Mouse (Mus musculus) MEL (cell line): ENCODE data around the gene Zfp687. TPM values are rescaled to one million over a fixed set of nuclear protein-coding genes. Genes with fewer than 3 reads are reported as not detected.

Source experiments
- DNase-seq: peaks from one replicate; pipeline ENCODE4 v3.0.0; 2011; ENCODE audit warnings: low read depth, low spot score
- H3K27ac ChIP-seq: 2 replicates; pipeline ENCODE4 v1.5.1; 2012; ENCODE audit warnings: low read depth, mild to moderate bottlenecking, control low read depth, low read length, moderate library complexity; ENCODE audit not compliant: control insufficient read depth
- H3K27me3 ChIP-seq, 2 experiments: fragments of 150-350 bp in 1 of 2; sonication (generic) in 1 of 2; 2 replicates each; pipeline ENCODE4 v1.6.1; 2012; ENCODE audit warnings: low read length in 2 of 2, mild to moderate bottlenecking in 2 of 2, improper control_type of control experiment in 1 of 2, moderate library complexity in 1 of 2; ENCODE audit not compliant: insufficient read depth in 2 of 2, control insufficient read depth in 1 of 2
- H3K36me3 ChIP-seq, 2 experiments: 2 replicates each; pipeline ENCODE4 v1.6.1; 2012 to 2014; ENCODE audit warnings: low read length in 2 of 2, improper control_type of control experiment in 1 of 2, inconsistent platforms in 1 of 2, mild to moderate bottlenecking in 1 of 2; ENCODE audit not compliant: insufficient read depth in 2 of 2, control insufficient read depth in 1 of 2
- H3K4me1 ChIP-seq, 2 experiments: fragments of 150-350 bp in 1 of 2; sonication (generic) in 1 of 2; 2 replicates each; pipeline ENCODE4 v1.6.1; 2012; ENCODE audit warnings: low read length in 2 of 2, improper control_type of control experiment in 1 of 2, mild to moderate bottlenecking in 1 of 2; ENCODE audit not compliant: insufficient read depth in 2 of 2, control insufficient read depth in 1 of 2
- H3K4me3 ChIP-seq, 2 experiments: fragments of 150-350 bp in 1 of 2; sonication (generic) in 1 of 2; 2 replicates each; pipeline ENCODE4 v1.5.1; 2012; ENCODE audit warnings: low read depth in 2 of 2, low read length in 2 of 2, mild to moderate bottlenecking in 2 of 2, moderate library complexity in 2 of 2, control low read depth in 1 of 2, improper control_type of control experiment in 1 of 2; ENCODE audit not compliant: control insufficient read depth in 1 of 2, insufficient read depth in 1 of 2
- H3K79me2 ChIP-seq: 2 replicates; pipeline ENCODE4 v1.6.1; 2012; ENCODE audit warnings: mild to moderate bottlenecking, low read length, moderate library complexity; ENCODE audit not compliant: control insufficient read depth, poor library complexity, insufficient read depth
- H3K9ac ChIP-seq: 2 replicates; pipeline ENCODE4 v1.6.1; 2012; ENCODE audit warnings: low read depth, mild to moderate bottlenecking, control low read depth, low read length, moderate library complexity; ENCODE audit not compliant: control insufficient read depth, poor library complexity, severe bottlenecking
- H3K9me3 ChIP-seq: fragments of 150-350 bp; sonication (generic); replicated peaks from 2 replicates; pipeline ENCODE4 v1.6.1; 2012; ENCODE audit warnings: mild to moderate bottlenecking, low read length, improper control_type of control experiment, moderate library complexity; ENCODE audit not compliant: insufficient read depth
- CHD2 ChIP-seq: IDR thresholded peaks from 2 replicates; pipeline ENCODE4 v1.6.1; 2011; ENCODE audit warnings: low read length, improper control_type of control experiment
- CTCF ChIP-seq, 3 experiments: IDR thresholded peaks in 2 of 3; conservative IDR thresholded peaks in 1 of 3; 2 replicates each; pipeline ENCODE4 v1.5.1; 2011 to 2012; ENCODE audit warnings: low read length in 3 of 3, low read depth in 2 of 3, mild to moderate bottlenecking in 2 of 3, improper control_type of control experiment in 1 of 3, inconsistent platforms in 1 of 3, mixed read lengths in 1 of 3, moderate library complexity in 1 of 3; ENCODE audit not compliant: control insufficient read depth in 1 of 3, insufficient read depth in 1 of 3, poor library complexity in 1 of 3, severe bottlenecking in 1 of 3
- E2F4 ChIP-seq: IDR thresholded peaks from 2 replicates; pipeline ENCODE4 v1.6.1; 2011; ENCODE audit warnings: low read depth, low read length, improper control_type of control experiment, borderline replicate concordance
- EP300 ChIP-seq, 2 experiments: IDR thresholded peaks; 2 replicates each; pipeline ENCODE4 v1.6.1; 2011; ENCODE audit warnings: improper control_type of control experiment in 2 of 2, low read length in 2 of 2, low read depth in 1 of 2, mild to moderate bottlenecking in 1 of 2
- JUND ChIP-seq: IDR thresholded peaks from 2 replicates; pipeline ENCODE4 v1.6.1; 2011; ENCODE audit warnings: low read depth, mild to moderate bottlenecking, improper control_type of control experiment, low read length
- KAT2A ChIP-seq: conservative IDR thresholded peaks from 2 replicates; pipeline ENCODE4 v1.6.1; 2012; ENCODE audit warnings: low read depth, low read length, improper control_type of control experiment, inconsistent platforms
- MAX ChIP-seq: IDR thresholded peaks from 2 replicates; pipeline ENCODE4 v1.6.1; 2011; ENCODE audit warnings: low read length, improper control_type of control experiment
- MAZ ChIP-seq: IDR thresholded peaks from 2 replicates; pipeline ENCODE4 v1.6.1; 2012; ENCODE audit warnings: low read depth, mild to moderate bottlenecking, inconsistent platforms, low read length, improper control_type of control experiment
- NELFE ChIP-seq: IDR thresholded peaks from 2 replicates; pipeline ENCODE4 v1.6.1; 2011; ENCODE audit warnings: low read depth, low read length, improper control_type of control experiment
- NRF1 ChIP-seq: IDR thresholded peaks from 2 replicates; pipeline ENCODE4 v1.6.1; 2014; ENCODE audit warnings: low read depth, mild to moderate bottlenecking, inconsistent platforms, low read length, improper control_type of control experiment, moderate library complexity; ENCODE audit not compliant: poor library complexity, insufficient read depth, severe bottlenecking
- POLR2AphosphoS2 ChIP-seq: IDR thresholded peaks from 2 replicates; pipeline ENCODE4 v1.6.1; 2011; ENCODE audit warnings: low read length, improper control_type of control experiment
- POLR2AphosphoS5 ChIP-seq: IDR thresholded peaks from 2 replicates; pipeline ENCODE4 v1.6.1; 2012; ENCODE audit warnings: low read depth, borderline replicate concordance, mild to moderate bottlenecking, inconsistent platforms, low read length, moderate library complexity, mixed read lengths
- RAD21 ChIP-seq: IDR thresholded peaks from 2 replicates; pipeline ENCODE4 v1.6.1; 2011; ENCODE audit warnings: mild to moderate bottlenecking, low read depth, low read length, improper control_type of control experiment
- RCOR1 ChIP-seq: IDR thresholded peaks from 2 replicates; pipeline ENCODE4 v1.6.1; 2012; ENCODE audit warnings: low read depth, mild to moderate bottlenecking, inconsistent platforms, low read length, improper control_type of control experiment
- SIN3A ChIP-seq: IDR thresholded peaks from 2 replicates; pipeline ENCODE4 v1.6.1; 2012; ENCODE audit warnings: low read length, improper control_type of control experiment, inconsistent platforms
- TCF12 ChIP-seq: IDR thresholded peaks from 2 replicates; pipeline ENCODE4 v1.6.1; 2014; ENCODE audit warnings: low read depth, mild to moderate bottlenecking, inconsistent platforms, low read length, improper control_type of control experiment, moderate library complexity
- UBTF ChIP-seq: IDR thresholded peaks from 2 replicates; pipeline ENCODE4 v1.6.1; 2012; ENCODE audit warnings: low read depth, mild to moderate bottlenecking, inconsistent platforms, low read length, improper control_type of control experiment, moderate library complexity, borderline replicate concordance; ENCODE audit not compliant: insufficient read depth
- USF1 ChIP-seq: IDR thresholded peaks from 2 replicates; pipeline ENCODE4 v1.6.1; 2014; ENCODE audit warnings: low read depth, mild to moderate bottlenecking, inconsistent platforms, low read length, improper control_type of control experiment, moderate library complexity
- USF2 ChIP-seq, 2 experiments: IDR thresholded peaks; 2 replicates each; pipeline ENCODE4 v1.6.1; 2011 to 2012; ENCODE audit warnings: improper control_type of control experiment in 2 of 2, low read length in 2 of 2, borderline replicate concordance in 1 of 2, inconsistent platforms in 1 of 2, low read depth in 1 of 2, mild to moderate bottlenecking in 1 of 2; ENCODE audit not compliant: insufficient read depth in 1 of 2
- ZMIZ1 ChIP-seq: IDR thresholded peaks from 2 replicates; pipeline ENCODE4 v1.6.1; 2012; ENCODE audit warnings: low read depth, mild to moderate bottlenecking, inconsistent platforms, low read length, improper control_type of control experiment, moderate library complexity
- ZNF384 ChIP-seq: IDR thresholded peaks from 2 replicates; pipeline ENCODE4 v1.6.1; 2012; ENCODE audit warnings: low read depth, mild to moderate bottlenecking, inconsistent platforms, low read length, improper control_type of control experiment
- polyA plus RNA-seq, 2 experiments: library from polyadenylated mRNA; stranded (reverse) in 1 of 2; unstranded in 1 of 2; fragments of >175 nt in 1 of 2; fragments of >200 nt in 1 of 2; gene quantifications; 2 replicates each; pipeline versions ENCODE4 v1.2.1 to v1.2.4; 2012; ENCODE audit warnings: low replicate concordance in 2 of 2, low read depth in 1 of 2; ENCODE audit not compliant: insufficient read length in 2 of 2, insufficient read depth in 1 of 2, missing spikeins in 1 of 2
- total RNA-seq: library from RNA; depleted of rRNA; stranded (reverse); fragments of 300-350 nt; gene quantifications from 2 replicates; pipeline ENCODE4 v1.2.3, GENCODE M21; 2012

The Zfp687 gene
- total and polyA plus RNA-seq, 3 experiments = 14.5 to 36.6 TPM; not detected in 1

- Histone ChIP-seq H3K36me3 (no peaks in the 10 kb centered on the region; a peak in 1 of 4 replicates), H3K27me3 (no peaks in the 10 kb centered on the region), H3K27ac (no peak overlapping the region), H3K4me1 (no peaks in the 10 kb centered on the region), H3K9me3 (no peaks in the 10 kb centered on the region), H3K4me3 (no peak overlapping the region), H3K79me2 (no peaks in the 10 kb centered on the region), H3K9ac (no peak overlapping the region)
- TF ChIP-seq USF1 (no peak), EP300 (IDR thresholded peaks at IDR 0.05; ENCODE audit: low read depth in 1 of 2, low read length in 2 of 2) (no peak), SIN3A (no peak), ZMIZ1 (no peak), KAT2A (no peak), NELFE (no peak), JUND (no peak), MAZ (no peak), RCOR1 (no peak), POLR2AphosphoS5 (no peak), NRF1 (no peak), UBTF (no peak), CTCF (IDR thresholded peaks at IDR 0.05 in 2 of 3, conservative IDR thresholded peaks at IDR 0.05 in 1 of 3; ENCODE audit: control insufficient read depth in 1 of 3, insufficient read depth in 1 of 3, low read depth in 2 of 3, low read length in 3 of 3, poor library complexity in 1 of 3, severe bottlenecking in 1 of 3) (no peak), TCF12 (no peak), POLR2AphosphoS2 (no peak), E2F4 (no peak), ZNF384 (no peak), MAX (no peak), CHD2 (no peak)
- DNase-seq = no peak
Measured at GRCm38 (mm10) chr3:94964989-94965388, 50.3 kb downstream of the Zfp687 start.

- Histone ChIP-seq H3K36me3 (peaks cover 0 to 5% of the 10 kb centered on the region in 2 experiments; a peak in 2 of 4 replicates), H3K27me3 (no peaks in the 10 kb centered on the region), H3K79me2 (no peaks in the 10 kb centered on the region), H3K27ac (no peak overlapping the region), H3K9ac (no peak overlapping the region), H3K4me3 (no peak overlapping the region), H3K9me3 (no peaks in the 10 kb centered on the region), H3K4me1 (peaks cover 0 to under 1% of the 10 kb centered on the region in 2 experiments; a peak in 1 of 4 replicates)
- DNase-seq = no peak
- TF ChIP-seq RAD21 (no peak), USF2 (IDR thresholded peaks at IDR 0.05; ENCODE audit: borderline replicate concordance in 1 of 2, insufficient read depth in 1 of 2, low read depth in 1 of 2, low read length in 2 of 2) (0 out of 4 replicates have a peak, but pooled peaks of 1 of the 2 experiments have one; percentile 12)
Measured at GRCm38 (mm10) chr3:94960322-94960721, 54.9 kb downstream of the Zfp687 start.
